Mouse (Mus musculus) central nervous system, embryonic 11.5 days (tissue): Measurements from ENCODE around the gene Erich3. TPM values are rescaled to one million over a fixed set of nuclear protein-coding genes. Genes with fewer than 3 reads are reported as not detected.

ENCODE experiments used
- polyA plus RNA-seq: library from polyadenylated mRNA; depleted of rRNA; stranded (reverse); fragments of >200 nt; gene quantifications from 2 replicates; pipeline ENCODE4 v1.2.3, GENCODE M21; 2012; rRNA removed

Gene Erich3
- 0.77 and 0.84 TPM in 2 replicates for polyA plus RNA-seq

GRCm38 (mm10) chr3:154663545-154663944 is at the start of gene Erich3:
Erich3 (plus strand) TSS chr3:154663859.

Other genes with a start within 250 kb of the Erich3 start
- gene Cryz, start 67.1 kb upstream of the Erich3 start, polyA plus RNA-seq = 18.3 and 21.7 TPM in 2 replicates
- 26.5 and 38.1 TPM in 2 replicates for gene Tyw3, start 66.8 kb upstream of the Erich3 start, polyA plus RNA-seq